Mouse (Mus musculus): ENCODE data around the gene Ttc9b.
"Not testable (repeated sequence)": the region's sequence is repeated elsewhere in the genome, so short reads cannot be mapped to it uniquely, and the experiment has no call there.

The Ttc9b gene

DNA sequence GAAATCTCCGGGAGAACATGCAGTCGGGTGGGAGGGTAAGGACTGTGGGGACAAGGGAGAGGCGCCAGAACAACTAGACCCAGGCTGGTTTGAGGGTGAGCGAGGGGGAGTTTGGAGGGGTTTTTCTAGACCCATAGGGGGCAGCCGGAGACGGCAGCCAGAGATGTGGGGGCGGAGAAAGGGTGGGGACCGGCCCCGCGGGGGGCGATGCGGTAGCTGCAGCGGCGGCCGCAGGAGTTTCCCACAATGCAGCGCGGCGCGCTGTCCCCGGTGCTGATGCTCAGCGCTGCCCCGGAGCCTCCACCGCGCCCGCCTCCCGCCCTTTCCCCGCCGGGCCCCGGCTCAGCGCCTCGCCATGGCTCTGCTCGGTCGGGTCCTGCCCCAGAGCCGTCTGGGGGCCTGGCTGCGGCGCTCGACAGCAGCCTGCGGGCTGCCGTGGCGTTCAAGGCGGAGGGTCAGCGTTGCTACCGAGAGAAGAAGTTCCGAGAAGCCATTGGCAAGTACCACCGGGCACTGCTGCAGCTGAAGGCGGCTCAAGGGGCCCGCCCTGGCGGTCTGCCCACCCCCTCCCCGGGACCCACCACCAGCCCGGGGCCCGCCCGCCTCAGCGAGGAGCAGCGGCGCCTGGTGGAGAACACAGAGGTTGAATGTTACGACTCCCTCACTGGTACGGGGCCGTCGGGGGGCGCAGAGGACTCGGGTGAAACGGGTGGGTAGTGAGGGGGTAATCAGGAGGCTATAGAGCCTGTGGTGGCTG is at the start of gene Ttc9b:
Gene Ttc9b, plus strand, starts transcription at position 235 of the 757 bp plus-strand sequence.
- DNase-seq = peak; percentile 62 to 66

DNA sequence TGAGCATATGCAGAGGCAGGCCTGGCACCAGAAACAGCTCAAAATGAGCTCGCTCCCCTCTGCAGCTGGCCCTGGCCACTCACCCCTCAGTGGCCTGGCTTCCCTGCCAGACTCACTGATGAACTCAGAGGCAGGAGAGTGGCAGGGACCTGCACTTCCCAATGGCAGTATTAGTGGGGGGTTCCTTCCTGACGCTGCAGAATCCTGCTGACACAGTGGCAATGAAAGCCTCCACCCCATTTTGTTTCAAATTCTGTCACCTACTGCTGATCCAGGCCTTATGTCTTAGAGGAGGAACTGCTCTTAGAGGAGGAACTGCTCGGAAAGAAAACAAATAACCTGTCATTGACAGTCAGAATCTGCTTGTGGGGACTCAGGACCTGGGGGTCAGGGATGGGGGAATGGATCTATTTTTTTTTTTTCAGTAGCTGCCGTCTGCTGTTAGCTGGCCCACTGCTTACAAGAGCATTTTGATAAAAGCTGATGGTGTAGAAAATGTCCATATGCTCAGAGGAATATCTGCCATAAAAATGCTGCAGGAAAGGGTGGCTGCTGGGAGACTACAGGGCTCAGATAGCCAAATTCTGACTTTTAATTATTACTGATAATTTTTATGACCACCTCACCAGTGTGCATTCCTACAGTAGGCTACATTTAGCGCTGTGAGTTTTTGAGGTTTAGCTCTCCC is 48.9 kb upstream of the Ttc9b start:
- DNase-seq = no peak

DNA sequence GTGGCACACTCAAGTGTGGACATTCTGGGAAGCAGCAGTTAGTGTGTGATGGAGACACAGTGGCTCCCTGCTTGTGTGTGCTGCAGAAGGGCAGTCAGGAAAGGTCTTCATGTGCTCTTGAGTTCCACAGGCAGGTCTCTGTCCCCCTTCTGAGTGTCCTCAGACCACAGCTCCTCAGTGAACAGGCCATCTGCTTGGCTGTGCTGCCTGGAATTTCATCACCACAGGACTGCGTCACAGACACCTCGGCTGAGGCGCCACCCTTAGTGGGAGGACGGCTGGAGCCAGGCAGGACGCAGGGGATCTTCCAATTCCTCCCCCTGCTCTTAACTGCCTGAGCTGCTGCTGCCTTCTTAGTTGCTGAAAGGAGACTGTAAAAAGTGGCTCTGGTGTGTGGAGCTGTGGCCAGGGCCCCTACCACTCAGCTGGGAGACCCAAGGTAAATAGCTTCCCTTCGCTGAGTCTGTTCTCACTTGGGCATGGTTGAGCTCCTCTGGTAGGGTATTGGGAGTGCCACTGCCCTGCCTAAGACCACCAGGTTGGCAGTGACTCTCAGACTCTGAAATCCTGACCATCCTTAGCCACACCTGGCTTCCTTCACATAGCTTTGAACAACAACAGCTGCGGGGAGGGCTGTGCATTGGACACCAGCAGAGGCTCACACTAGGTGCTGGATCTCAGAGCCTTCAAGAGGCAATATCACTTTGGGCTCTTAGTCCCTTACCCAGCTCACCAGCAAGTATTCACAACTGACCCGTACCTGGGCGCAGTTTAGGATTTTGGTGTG is 48.0 kb upstream of the Ttc9b start:
- no peak for DNase-seq

DNA sequence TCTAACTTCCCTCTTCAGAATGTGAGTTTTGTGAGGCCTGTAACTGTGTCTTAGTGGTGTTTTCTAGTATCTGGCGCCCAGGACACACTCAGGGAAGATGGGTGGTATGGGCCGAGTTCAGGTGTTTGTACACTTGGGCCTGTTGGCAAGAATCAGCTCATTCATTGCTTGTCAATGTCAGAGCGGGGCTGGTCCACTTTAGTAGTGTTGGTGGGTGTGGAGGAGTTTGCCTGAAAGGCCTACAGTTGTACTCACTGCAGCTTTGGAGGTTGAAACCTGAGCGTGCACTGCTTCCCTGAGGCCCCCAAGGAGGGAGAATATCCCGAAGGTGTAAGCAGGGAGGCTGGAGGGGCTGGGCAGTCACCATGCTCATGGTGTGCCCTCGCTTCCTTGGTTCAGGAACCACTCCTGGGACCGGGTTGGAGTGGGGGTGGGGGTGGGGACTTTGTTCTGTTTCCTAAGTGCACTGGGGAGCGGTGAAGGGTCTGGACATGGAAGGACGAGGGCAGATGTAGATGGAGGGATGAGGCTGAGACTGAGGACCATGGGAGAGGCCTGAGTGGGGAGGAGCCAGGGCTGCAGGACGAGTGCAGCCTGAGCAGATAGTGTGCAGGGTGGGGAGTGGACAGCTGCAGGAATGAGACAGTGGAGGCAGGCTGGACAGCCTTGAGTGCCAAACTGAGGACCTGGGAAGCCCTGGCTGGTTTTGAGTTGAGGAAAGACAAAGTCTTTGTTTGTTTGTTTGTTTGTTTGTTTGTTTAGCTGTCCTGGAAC is 47.0 kb upstream of the Ttc9b start:
- DNase-seq = no peak

DNA sequence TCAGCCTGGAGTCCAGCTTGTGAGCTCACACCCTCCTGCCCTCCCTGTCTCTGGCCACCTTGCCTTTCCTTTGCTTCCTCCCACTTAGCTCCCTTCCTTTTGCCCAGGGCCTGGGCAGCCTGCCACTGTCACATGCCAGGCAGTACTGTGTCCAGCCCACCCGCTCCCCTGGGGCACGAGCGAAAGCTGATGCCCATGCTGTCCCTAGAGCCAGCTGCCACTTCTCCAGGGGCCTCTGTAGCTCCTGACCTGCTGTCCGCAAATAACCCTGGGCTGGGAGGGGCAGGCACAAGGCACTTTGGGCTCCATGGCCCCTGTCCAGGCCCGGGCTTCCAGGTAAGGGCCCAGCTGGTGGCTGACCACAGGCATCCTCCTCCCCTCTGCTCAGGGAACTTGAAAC is 46.1 kb upstream of the Ttc9b start:
- DNase-seq = no peak

DNA sequence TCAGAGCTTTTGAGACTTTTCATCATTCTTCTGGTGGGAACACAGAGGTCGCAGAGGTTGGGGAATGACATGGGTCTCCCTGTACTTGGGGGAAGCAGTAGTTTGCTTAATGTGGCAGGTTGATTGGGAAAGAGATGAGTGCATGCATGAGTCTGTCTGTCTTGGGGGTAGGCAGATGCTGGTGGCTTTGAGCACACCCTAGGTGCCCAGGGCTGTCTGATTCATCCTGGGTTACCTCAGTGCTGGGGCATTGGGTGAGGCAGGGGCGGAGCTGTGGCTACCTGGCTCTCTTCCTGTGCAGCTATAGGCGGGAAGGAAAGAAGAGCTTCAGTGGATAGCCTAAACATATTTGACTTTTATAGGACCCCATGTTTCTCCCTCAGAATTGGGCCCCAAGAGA is 45.6 kb upstream of the Ttc9b start:
- DNase-seq = no peak

DNA sequence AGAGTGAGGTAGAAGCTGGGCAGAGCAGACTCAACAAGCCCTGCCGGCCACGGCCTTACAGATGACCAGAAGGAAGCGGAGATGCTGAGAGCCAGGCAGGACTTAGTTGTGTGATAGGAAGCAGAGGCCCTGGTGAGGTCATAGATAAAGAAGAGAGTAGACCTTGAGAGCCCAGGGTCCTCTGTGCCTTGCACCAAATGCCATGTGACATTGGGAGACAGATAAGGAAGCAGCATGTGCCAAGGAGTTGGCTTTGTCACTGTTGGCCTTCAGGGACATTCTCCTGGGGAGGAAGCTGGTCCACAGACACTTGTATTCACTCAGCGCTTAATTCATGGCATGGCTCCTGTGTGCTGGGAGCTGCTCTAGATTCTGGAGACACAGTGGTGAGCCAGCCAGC is 44.4 kb upstream of the Ttc9b start:
- no peak for DNase-seq

DNA sequence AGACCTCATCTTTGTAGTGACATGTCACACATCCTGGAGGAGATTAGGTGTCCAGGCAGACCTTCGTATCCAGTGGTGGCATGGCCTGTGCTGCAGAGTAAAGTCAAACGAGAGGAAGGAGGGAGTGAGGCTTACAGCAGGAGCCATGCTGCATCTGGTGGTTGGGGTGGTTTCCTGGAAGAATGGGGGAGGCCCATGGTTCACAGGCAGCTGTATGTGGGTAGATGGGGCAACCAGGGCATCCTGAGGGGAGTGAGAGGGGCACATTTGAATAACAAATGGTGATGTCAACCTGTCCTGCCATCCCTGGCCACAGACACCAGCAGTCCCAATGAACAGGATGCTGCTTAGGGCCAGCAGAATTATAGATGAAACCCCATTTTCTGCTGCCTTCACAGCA is 44.0 kb upstream of the Ttc9b start:
- DNase-seq = no peak

DNA sequence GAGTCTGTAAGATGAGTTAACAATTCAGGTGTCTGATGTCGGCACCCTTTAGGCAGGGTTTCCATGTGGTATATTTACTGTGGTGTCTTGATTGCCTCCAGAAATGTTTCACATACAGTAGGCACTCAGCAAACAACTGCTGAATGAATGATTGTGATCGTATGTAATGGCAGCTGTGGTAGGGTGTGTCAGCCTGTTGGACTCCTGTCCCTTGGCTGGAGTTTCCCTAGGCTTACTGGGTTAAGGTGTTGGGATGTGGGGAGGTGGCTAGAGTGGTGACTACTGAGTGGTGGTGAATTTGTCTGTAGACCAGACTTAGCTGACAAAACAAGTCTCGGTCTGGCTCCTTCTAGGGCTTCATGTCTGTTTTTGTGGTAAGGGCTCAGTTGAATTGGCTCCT is 43.3 kb upstream of the Ttc9b start:
- no peak for DNase-seq

DNA sequence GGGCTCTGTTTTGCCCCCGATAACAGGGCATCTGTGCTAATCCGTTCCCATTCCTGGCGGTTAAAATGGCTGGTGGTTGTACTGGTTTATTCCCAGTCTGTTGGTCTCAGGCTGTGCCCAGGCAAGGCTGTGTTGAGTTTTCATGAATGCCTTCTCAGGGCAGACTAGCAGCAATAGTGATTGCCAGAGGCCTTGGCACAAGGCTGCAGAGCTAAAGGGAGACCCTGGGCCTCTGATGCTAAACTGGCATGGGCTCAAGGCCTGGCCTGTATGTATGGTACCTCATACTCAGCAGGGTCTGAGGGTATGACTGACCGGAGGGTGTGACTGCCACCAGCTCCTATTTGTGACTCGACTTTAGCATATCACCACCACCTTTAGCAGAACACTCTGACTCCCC is 42.8 kb upstream of the Ttc9b start:
- no peak for DNase-seq

DNA sequence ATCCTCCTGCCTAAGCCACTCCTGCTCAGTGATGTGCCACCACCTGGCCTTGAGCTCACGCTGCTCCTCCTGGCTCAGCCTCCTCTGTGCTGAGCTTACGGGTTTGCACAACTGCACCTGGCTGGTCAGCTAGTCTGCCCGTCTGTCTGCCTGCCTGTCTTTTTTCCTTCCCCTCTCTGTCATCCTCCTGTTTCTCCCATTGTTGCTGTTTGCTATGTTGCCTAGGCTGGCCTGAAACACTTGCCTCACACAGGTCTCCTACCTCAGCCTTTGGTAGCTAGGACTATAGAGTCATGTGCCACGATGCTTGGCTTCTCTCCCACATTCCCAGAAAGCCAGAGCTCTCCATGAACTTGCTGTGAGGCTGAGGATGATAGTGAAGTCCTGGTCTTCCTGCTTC is 40.8 kb upstream of the Ttc9b start:
- no peak for DNase-seq

DNA sequence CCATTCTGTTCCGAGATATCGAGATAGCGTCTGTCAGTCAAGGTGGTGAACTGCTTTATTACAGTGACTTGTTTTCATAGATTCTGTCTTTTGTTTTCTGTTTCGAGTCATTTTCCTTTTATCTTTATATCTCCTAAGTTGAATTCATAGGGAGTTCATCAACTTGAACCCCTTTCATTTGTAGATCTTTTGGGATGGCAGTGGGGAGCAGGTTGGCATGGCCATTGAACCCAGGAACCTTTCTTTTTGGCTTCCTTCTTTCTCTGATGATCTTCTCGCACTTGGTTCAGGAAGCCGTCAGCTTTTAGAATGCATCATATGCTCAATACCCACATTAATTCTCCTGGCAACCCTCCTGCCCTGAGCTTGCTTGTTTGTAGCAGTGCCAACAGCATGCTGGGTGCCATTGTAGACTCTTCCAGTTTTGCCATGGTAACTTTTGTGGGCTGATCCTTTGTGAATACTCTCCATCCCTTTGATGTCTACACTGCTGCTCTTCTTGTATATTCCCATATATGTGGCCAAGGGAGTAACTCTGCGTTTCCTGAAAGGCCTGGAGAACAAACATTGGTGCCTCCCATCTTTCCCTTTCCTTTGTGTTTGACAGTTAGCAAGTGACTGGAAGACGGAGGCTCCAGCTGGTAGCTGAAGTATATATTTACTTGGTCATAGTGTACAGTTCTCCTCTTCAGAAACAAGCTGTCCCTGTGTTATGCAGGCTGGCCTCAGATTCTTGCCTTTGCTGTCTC is 39.8 kb upstream of the Ttc9b start:
- no peak for DNase-seq

DNA sequence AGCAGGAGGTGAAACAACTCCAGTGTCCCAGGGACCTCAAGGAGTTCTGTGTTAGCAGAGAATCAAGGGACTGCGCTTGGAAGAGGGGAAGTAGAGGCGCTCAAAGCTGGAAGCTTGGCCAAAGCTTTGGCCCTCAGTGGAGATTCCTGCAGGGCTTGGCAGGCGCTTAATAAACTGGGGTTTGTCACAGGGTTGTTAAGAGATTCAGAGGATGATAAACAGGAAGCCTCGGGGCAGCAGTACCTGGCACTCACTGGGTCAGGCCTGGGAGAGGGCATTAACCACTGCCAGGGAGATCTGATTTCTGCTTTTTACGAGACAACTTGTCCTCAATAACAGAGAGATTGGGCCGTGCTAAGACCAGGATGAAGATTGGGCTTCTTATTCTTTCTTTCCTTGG is 32.7 kb upstream of the Ttc9b start:
- no peak for DNase-seq

DNA sequence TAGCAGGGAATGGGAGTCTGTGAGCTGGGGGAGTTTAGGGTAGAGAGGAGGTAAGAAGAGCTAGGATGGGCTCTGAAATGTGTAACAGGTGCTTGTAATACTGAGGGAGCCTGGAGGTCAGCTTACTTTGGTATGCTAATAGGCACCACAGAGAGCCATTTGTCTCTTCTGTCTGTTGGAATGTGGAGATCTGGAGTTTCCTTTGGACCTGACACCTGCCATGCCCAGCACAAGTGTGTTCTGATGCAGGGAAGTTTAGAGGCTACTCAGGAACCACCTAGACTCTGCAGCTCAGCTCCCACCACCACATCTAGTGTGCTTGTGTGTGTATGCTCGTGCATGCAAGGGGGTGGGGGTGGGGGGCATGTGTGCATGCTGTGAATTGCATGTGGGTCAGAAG is 31.5 kb upstream of the Ttc9b start:
- no peak for DNase-seq

DNA sequence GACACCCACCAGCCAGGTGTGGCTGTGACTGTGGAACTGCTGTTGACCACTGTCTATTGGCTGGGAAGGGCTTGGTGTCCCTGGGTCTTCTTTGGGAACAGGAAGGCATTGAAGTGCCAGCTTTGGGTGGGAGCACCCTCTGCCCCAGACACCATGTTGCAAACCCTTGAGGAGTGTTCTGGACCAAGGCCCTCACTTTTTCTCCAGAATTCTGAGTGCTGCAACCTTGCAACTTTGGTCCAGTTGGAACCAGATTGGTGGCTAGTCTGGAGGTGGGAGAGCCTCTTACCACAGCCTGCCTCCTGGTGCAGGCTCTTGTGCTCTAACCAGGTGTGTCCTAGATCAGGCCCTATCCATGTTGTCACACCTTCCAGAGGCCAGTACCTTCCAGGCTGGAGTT is 28.7 kb upstream of the Ttc9b start:
- no peak for DNase-seq

DNA sequence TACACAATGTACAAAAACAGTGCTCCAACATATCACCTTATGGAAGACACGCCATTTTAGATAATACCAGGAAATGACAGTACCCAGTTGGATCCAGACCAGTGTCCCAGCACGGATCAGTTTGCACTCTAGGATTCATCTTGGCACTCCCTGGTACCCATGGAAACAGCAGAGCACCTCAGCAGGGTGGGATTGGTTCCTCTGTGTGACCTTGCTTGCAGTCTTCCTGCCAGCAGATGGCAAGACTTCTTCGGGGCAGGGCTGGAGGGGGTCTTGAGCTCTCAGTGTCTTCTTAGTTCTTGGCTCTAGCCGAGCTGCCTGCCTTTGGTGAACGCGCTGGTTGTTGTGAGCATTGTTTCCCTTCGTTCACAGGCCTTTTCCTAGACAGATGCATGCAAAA is 26.0 kb upstream of the Ttc9b start:
- DNase-seq = no peak

DNA sequence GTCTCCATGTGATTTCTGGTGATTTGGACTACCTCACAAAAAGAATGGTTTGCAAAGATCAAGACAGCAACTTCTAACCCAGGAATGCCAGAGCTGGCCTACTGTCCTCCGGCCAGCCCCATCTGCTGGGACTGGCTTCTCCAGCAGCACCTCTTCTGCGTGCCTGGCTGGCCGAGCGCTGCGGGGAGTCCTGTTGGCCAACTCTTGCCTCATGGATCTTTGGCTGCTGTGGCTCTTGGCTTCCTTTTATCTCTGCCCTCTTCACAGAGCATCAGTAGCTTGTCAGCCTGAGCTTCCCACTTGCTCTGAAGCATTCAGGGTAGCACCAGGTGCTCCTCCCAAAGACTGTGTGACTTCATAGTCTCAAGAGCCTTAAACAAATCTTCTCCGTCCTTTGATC is 25.5 kb upstream of the Ttc9b start:
- DNase-seq = no peak

DNA sequence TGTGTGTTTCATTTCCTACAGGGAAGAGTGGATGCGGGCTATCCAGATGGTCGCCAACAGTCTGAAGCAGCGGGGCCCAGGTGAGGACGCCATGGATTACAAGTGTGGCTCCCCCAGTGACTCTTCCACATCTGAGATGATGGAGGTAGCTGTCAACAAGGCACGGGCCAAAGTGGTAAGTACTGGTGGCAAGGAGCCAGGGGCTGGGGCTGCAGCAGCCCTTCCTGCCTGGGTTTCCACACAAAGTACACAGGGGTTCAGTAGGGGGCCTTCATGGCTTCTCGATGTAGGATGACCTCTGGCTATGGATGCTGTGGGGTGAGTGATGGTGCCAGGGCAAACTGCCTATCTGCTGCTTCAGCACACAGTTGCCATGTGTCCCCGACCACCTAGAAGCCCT is 24.9 kb upstream of the Ttc9b start:
- not testable (repeated sequence) for DNase-seq

DNA sequence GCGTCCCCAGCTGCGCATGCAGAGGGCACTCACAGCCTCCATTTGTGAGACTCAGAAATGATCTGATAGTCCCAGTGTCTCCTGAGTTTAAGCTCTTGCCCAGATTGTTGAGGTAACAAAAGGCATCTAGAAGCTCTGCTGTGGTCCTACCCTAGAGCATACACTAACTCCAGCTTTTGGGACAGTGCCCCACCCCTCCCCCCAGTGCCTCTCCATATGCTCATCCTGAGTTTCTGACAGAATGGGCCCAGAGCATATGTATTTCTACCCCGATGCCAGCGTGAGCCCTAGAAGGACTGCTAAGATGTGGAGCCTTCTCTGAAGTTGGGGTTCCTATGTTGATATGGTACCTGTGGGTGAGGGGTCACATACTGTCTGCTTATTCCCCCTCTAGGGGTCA is 22.3 kb upstream of the Ttc9b start:
- DNase-seq = no peak

DNA sequence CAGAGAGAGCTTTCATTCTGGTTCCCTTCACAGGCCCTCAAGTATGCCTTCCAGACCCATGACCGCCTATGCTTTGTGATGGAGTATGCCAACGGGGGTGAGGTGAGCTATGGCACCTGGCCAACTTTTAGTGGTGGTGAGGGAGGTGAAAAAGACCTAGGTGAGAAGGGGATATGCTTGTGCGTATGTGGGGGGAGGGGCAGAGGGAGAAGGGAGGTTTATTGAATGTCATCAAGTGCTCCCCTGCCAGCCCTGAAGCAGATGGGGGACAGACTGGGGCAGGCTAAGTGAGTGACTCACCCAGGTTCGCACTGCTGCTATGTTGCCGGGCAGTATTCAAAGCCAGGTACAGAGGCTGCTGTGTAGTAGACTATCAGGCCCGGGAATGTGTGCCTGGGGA is 20.5 kb upstream of the Ttc9b start:
- DNase-seq = no peak

DNA sequence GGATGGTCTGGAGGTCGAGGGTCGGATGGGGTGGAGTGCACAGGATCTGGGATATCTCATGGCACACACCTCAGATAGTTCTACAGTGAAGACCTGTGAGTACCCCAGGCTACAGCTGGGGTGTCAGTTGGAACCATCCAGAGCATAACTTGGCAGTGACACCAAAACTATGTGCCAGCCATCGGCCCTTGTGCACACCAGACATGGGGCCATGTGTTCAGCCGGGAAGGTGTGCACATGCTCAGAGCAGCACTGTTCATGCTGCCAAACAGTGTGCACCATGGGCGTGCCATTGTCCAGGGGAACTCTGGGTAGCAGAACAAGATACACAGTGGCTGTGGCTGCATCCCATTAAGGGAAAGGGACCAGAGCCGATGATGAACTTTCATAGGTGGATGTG is 19.0 kb upstream of the Ttc9b start:
- no peak for DNase-seq

DNA sequence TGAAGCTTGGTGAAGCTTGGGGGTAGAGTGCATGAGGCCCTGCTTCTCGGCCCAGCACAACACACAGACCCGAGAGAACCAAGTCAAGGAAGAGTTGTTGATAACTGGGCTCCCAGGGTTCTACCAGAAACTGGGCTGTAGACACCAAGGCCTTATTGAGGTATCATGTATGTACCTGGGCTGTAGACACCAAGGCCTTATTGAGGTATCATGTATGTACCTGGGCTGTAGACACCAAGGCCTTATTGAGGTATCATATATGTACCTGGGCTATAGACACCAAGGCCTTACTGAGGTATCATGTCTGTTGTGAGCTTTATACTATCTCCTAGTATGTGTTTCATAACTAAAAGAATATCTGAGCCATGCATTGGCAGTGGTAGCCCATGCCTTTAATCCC is 18.6 kb upstream of the Ttc9b start:
- not testable (repeated sequence) for DNase-seq

DNA sequence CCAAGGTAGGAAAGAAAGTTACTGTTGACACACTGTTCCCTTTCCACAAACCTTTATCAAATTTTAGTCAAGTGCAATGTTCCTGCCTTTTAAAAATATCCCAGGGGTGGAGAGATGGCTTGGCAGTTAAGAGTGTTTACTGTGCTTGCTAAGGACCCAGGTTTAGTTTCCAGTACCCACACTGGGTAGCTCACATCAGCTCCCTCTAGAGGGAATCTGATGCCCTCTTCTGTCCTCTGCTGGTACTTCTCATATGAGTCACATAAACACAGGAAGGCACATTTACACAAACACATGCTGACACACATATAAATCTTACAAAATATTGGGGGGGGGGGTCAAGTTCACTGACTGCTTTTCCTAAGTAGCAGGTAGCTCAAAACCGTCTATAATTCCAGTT is 9.2 kb upstream of the Ttc9b start:
- no peak for DNase-seq
